Mouse (Mus musculus): ENCODE results near the gene Ercc8.

The Ercc8 gene

DNA sequence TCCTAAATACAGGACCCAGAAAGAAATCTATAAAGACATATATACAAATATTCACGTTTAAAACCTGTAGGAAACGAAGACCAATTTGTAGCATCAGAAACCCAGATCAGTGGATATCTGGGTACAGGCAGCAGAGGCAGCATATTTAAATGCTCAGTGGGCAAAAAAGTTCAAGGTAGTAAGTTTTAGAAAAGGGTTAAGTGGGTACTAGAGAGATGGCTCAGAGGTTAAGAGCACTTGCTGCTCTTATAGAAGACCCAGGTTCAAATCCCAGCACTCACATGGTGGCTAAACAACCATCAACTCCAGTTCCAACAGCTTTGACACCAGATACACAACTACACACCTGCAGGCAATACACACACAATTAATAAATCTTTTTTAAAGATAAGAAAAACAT, 1.4 kb upstream of the Ercc8 start:
- DNase-seq (ENCODE audit: extremely low spot score, low read depth, low spot score), result no peak

- no peak for DNase-seq (ENCODE audit: extremely low spot score, low read depth, low spot score)
Observed at GRCm38 (mm10) chr13:108157732-108158464, 633 bp upstream of the Ercc8 start.

GRCm38 (mm10) chr13:108159241-108159575, 677 bp downstream of the Ercc8 start:
- no peak for DNase-seq (ENCODE audit: extremely low spot score, low read depth, low spot score)

GRCm38 (mm10) chr13:108159963-108160362, 1.4 kb downstream of the Ercc8 start:
- no peak for DNase-seq (ENCODE audit: extremely low spot score, low read depth, low spot score)

DNA sequence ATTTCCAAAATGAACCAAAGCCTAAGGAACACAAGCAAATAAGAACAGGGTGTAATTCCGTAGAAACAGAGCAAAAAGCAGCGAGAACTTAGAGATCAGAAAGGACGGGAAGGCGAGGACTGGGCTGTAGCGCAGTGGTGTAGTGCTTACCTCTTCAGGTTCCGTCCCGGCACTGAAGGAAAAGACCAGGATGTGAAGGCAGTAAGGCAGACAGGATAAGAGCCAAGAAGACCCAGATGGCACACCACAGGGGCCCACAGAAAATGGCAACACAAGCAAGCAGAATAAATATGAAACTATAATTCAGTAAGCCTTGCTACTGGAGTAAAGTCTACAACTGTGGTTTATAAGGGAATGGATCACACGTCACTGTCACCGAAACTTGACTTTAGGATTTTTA, 5.4 kb downstream of the Ercc8 start:
- DNase-seq (ENCODE audit: extremely low spot score, low read depth, low spot score), result no peak

- no peak for DNase-seq (ENCODE audit: extremely low spot score, low read depth, low spot score)
Observed at GRCm38 (mm10) chr13:108164621-108165020, 6.1 kb downstream of the Ercc8 start.

DNA sequence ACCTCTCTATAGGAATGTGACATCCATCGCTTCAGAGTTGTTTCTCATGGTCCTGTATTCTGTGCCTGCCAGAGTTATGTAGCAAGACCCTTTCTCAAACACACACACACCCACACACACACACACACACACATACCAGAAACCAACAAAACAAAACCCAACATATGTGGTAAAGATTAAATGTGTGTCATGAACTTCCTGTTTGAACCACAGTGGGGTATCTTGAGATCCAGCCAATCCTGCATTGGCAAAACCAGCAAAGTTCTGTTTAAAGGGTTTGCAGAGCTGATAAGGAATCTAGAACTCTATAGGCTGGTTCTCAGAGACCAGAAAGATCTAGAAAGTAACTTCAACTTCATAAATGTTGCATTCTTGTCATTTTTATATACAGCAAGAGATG, 11.5 kb downstream of the Ercc8 start:
- no peak for DNase-seq (ENCODE audit: extremely low spot score, low read depth, low spot score)

GRCm38 (mm10) chr13:108170511-108170910, 12.0 kb downstream of the Ercc8 start:
- no peak for DNase-seq (ENCODE audit: extremely low spot score, low read depth, low spot score)

- DNase-seq (ENCODE audit: extremely low spot score, low read depth, low spot score), result no peak
Observed at GRCm38 (mm10) chr13:108179618-108180017, 21.1 kb downstream of the Ercc8 start.

GRCm38 (mm10) chr13:108180821-108181220, 22.3 kb downstream of the Ercc8 start:
- no peak for DNase-seq (ENCODE audit: extremely low spot score, low read depth, low spot score)

- DNase-seq (ENCODE audit: extremely low spot score, low read depth, low spot score), result no peak
Observed at GRCm38 (mm10) chr13:108184743-108185255, 26.3 kb downstream of the Ercc8 start.

DNA sequence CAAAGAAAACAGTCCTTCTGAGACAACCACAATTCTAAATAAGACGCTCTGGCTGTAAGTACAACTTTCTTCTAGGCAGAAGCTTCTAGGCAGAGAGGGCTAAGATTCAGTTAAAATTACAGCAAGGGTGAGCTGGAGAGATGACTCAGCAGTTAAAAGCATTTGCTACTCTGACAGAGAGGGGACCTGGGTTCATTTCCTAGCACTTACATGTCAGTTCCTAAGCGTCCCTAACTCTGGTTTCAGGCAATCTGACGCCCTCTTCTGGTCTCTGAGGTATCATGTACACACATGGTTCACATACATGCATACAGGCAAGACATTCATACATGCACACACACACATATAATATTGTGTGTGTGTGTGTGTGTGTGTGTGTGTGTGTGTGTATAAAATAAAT, 27.0 kb downstream of the Ercc8 start:
- DNase-seq (ENCODE audit: extremely low spot score, low read depth, low spot score), result no peak

GRCm38 (mm10) chr13:108187994-108188393, 29.5 kb downstream of the Ercc8 start:
- no peak for DNase-seq (ENCODE audit: extremely low spot score, low read depth, low spot score)

- DNase-seq (ENCODE audit: extremely low spot score, low read depth, low spot score), result no peak
Observed at GRCm38 (mm10) chr13:108191074-108191720, 32.7 kb downstream of the Ercc8 start.

DNA sequence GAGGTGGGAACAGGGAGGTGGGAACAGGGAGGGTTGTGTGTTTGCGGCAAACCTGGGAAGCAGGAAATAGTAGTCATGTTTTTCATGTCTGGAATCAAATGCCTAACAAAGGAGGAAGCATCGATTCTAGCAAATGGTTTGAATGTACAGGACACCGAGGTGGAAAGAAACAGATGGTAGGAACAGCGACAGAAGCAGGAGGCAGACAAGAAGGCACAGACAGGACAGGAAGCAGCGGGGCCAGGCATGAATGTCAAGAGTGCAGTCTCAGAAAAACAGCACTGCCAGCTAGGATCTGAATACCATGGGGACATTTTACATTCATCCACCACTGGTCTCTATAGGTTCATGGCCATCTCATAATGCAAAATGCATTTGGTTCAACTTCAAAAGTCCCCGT, 36.9 kb downstream of the Ercc8 start:
- no peak for DNase-seq (ENCODE audit: extremely low spot score, low read depth, low spot score)

DNA sequence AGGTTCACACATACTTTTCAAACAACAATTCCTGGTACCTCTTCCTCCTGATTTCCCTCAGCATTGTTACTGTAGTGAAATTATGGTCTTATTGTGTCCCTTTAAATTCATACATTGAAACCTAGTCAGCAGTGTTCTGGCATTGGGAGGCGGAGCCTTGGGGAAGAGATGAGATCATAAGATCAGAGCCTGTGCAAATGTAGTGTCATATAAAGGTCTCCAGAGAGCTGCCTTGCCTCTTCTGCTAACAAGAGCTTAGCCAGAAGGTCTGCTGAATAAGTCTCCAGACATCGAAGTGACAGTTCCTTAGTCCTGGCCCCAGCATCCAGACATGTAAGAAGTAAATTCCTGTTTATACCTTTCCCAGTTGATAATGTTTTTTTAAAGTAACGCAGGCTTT, 46.3 kb downstream of the Ercc8 start:
- DNase-seq (ENCODE audit: extremely low spot score, low read depth, low spot score), result no peak

DNA sequence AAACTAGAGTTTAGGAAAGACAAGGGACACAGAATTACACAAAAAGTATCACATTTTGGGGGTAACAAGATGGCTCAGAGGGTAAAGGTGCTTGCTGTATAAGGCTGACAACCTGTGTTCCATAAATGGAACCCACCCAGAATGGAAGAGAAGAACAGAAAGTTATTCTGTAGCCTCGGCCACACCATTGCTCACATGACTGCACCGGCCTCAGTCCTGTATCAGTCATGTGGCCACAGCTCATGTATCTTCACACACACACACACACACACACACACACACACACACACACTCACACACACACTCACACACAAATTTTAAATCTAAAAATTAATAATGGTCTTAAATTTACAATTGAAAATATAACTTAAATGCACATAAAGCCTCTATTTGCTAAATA, 48.9 kb downstream of the Ercc8 start:
- no peak for DNase-seq (ENCODE audit: extremely low spot score, low read depth, low spot score)

- DNase-seq (ENCODE audit: extremely low spot score, low read depth, low spot score), result no peak
Observed at GRCm38 (mm10) chr13:108208090-108208489, 49.6 kb downstream of the Ercc8 start.

- no peak for DNase-seq (ENCODE audit: extremely low spot score, low read depth, low spot score)
Observed at GRCm38 (mm10) chr13:108210960-108211359, 52.4 kb downstream of the Ercc8 start.

DNA sequence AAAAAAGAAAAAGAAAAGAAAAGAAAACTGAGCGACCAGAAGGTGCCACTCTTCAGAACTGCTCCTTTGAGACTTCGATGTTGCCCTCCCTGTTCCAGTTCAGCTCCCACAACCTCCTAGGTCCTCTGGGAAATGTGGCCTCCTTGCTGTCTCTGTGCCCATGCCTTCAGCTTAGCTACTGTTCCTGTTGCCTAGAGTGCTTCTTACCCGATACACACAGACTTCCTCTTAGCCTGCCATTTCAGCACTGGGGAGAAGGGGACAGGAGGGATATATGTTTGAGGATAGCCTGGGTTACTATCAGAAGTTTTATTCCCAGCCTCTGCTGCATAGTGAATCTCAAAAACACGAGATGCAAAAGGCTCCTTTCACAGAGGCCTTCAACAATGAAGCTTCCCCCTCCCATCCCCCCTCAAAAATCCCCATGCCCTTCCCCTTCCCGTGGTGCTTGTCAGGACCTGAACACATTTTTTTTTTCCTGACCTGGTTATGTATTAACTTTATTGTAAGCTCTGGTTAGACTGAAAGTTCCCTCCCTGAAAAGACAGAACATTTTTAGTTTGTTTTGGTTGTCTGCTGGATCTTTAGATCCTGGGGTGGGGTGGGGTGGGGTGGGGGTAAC, 54.0 kb downstream of the Ercc8 start:
- no peak for DNase-seq (ENCODE audit: extremely low spot score, low read depth, low spot score)

DNA sequence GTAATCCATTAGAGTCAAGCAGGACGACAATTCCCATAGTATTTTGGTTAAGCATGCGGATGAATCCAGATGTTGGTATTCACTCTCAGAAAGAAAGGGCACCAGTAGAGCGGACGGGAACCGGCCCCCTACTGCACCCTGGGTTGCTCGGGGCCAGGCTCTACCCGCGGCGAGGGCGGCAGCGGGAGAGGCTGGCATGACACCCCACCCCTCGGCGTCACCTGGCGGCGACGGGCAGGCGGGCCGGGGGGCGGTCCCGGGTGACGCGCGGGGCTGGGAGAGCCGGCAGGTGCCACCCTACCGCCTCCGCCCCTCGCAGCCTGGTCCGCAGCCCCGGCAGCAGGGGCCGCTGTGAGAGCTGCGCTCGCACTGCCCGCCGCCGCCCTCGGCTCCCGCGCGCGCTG, 55.6 kb downstream of the Ercc8 start, which contains the start of gene Elovl7:
TSS of gene Elovl7 (plus strand) at position 324 of the 404 bp plus-strand sequence.
- no peak for DNase-seq (ENCODE audit: extremely low spot score, low read depth, low spot score)

DNA sequence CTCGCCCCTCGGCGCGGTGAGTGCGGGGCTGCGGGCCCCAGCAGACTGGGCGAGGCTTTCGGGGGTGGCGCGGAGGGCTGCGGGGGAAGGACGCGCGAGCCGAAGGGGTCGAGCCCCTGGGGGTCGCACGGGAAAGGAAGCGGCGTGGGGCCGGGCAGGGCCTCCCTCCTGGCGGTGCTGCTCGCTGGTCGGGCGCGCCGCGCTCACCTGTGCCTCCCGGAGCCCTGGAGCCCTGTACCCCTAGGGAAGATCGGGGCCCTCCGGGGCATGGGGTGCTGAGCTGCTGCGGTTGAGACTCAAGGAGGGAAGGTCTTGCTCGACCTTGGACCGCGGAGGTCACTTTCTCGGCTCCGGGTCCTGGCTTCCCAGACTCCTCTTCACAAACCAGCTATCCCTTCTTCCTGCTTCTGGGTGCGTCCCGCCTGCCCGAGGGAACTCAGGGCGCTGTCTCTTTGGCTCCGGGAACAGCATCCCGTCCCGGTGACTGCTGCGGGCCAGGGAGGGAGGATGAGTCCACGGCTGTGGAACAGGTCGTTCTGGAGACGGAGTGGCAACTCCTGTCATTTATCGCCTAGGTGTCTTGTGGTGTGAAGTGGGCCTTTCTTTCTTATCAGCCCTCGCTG, 56.1 kb downstream of the Ercc8 start:
- no peak for DNase-seq (ENCODE audit: extremely low spot score, low read depth, low spot score)
